Mouse (Mus musculus): ENCODE measurements around the gene Akna.

DNA sequence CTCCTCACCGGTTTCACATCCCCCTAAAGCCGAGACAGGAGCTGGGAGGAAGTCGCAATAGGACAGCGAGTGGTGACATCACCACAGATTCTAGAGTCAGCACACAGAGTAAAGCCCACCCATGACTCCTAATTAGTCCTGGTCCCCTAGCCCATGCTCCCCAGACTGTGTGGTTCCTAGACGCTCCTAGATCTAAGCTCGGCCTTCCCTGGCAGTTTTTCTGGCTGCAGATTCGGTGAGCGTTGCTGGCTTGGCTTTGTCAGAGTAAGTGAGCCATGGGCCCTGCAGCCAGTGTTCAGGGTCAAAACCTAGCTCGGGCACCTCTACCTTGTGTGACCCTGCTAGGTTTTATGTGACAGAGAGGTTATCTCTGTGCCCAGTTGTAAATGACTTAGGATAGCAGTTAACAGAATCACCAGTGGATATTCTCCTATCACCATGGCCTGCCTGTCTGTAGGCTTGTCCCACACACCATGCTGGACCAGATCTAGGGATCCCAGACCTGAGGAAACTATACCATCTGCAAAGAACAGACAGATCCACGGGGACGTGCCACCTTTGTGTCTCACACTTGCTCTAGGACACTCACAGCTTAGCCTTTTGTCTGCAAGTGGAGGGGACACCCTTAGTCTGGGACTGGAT lies 13.1 kb downstream of the Akna start:
- TF ChIP-seq CTCF (IDR thresholded peaks at IDR 0.05; ENCODE audit: borderline replicate concordance, control insufficient read depth, extremely low read depth, insufficient read depth, low read length, poor library complexity) (no peak), POLR2A (IDR thresholded peaks at IDR 0.05; ENCODE audit: control insufficient read depth, extremely low read depth, insufficient read depth, low read length, poor library complexity) (no peak)

All from thymus, adult 2 months (tissue).